Mouse (Mus musculus) inflammation-experienced regulatory T-cells, adult 6 months (primary cell): ENCODE measurements around the gene Acsl5. TPM values are rescaled to one million over a fixed set of nuclear protein-coding genes. Genes with fewer than 3 reads are reported as not detected.

ENCODE experiments used
- ATAC-seq: one replicate; pipeline ENCODE4 v1.8.0; 2017
- polyA plus RNA-seq, 3 experiments: library from polyadenylated mRNA; unstranded; fragments of 100-300 nt; shearing (Covaris generic); gene quantifications; one replicate each; pipeline ENCODE4 v1.2.1; 2017

Gene Acsl5
- polyA plus RNA-seq, 3 experiments from 2014 or later, result 48.2 to 133 (median 87.2) TPM

GRCm38 (mm10) chr19:55336441-55336840, 84.7 kb downstream of the Acsl5 start:
- ATAC-seq, result no peak

GRCm38 (mm10) chr19:55337066-55337465, 85.3 kb downstream of the Acsl5 start:
- ATAC-seq, result no peak

- no peak for ATAC-seq
These were observed 85.9 kb downstream of the Acsl5 start for GRCm38 (mm10) chr19:55337664-55338063.

GRCm38 (mm10) chr19:55340521-55340920, 88.8 kb downstream of the Acsl5 start:
- ATAC-seq, result no peak

GRCm38 (mm10) chr19:55341377-55341776, 89.6 kb downstream of the Acsl5 start:
- no peak for ATAC-seq

GRCm38 (mm10) chr19:55342423-55342822, 90.7 kb downstream of the Acsl5 start:
- no peak for ATAC-seq

- no peak for ATAC-seq
These were observed 91.5 kb downstream of the Acsl5 start for GRCm38 (mm10) chr19:55343274-55343673.

Other genes starting within 250 kb of the Acsl5 start
- gene Gpam, start 124.7 kb upstream of the Acsl5 start, polyA plus RNA-seq, result 1 to 10 TPM; 1.7 to 2.4 (median 1.9) TPM
- gene Tectb, start 71.2 kb upstream of the Acsl5 start, polyA plus RNA-seq, result not detected
- gene Gucy2g, start 10.7 kb upstream of the Acsl5 start, polyA plus RNA-seq, result under 1 TPM; 0.18 to 0.56 (median 0.46) TPM
- 10 to 100 TPM; 59.2 to 70.5 (median 65.2) TPM for gene Zdhhc6, start 64.1 kb downstream of the Acsl5 start, polyA plus RNA-seq
- 10 to 100 TPM; 26.2 to 39.5 (median 34.4) TPM for gene Vti1a, start 64.4 kb downstream of the Acsl5 start, polyA plus RNA-seq